In genomic region chr7:87367834-87368233, GRCm38 (mm10) we compare ENCODE assay signal across 35 mouse cellular contexts.
"Had no signal": no experiment of that assay in that cellular context is flagged by ENCODE, and none has a peak within 500 bp of the region (broad histone marks: within the 10 kb centered on the region; RNA-seq: fewer than 3 reads in every experiment).

No protein-coding gene starts in this region.

- H3K27me3 ChIP-seq: heart, embryonic 12.5 days; heart, embryonic 13.5 days; heart, embryonic 15.5 days; hindbrain, embryonic 12.5 days; hindbrain, embryonic 13.5 days; hindbrain, embryonic 15.5 days; intestine, embryonic 15.5 days; kidney, embryonic 15.5 days had no signal

- H3K4me3 ChIP-seq: heart, embryonic 10.5 days; heart, embryonic 12.5 days; heart, embryonic 13.5 days; heart, embryonic 15.5 days; hindbrain, embryonic 10.5 days; hindbrain, embryonic 12.5 days; hindbrain, embryonic 13.5 days; hindbrain, embryonic 15.5 days; intestine, embryonic 15.5 days; kidney, embryonic 15.5 days; layer of hippocampus, adult 2 months had no signal

- DNase-seq: heart, postnatal 10 days; heart, postnatal 14 days; heart, postnatal 36 days; heart, postnatal 4 days; kidney, adult 11 months; kidney, adult 18-20 months; kidney, adult 2 months; kidney, adult 8-10 months; kidney, adult 9 months; kidney, postnatal 10 days; kidney, postnatal 14 days; kidney, postnatal 25 days; kidney, postnatal 36 days; kidney, postnatal 4 days; layer of hippocampus, adult 9-11 months; layer of hippocampus, postnatal 36 days had no signal

- H3K36me3 ChIP-seq: heart, embryonic 10.5 days; heart, embryonic 12.5 days; heart, embryonic 13.5 days; heart, embryonic 15.5 days; hindbrain, embryonic 10.5 days; hindbrain, embryonic 12.5 days; hindbrain, embryonic 13.5 days; hindbrain, embryonic 15.5 days; intestine, embryonic 15.5 days; kidney, embryonic 15.5 days had no signal

- H3K9ac ChIP-seq: heart, embryonic 12.5 days; heart, embryonic 13.5 days; heart, embryonic 15.5 days; hindbrain, embryonic 12.5 days; hindbrain, embryonic 13.5 days; hindbrain, embryonic 14.5 days; hindbrain, embryonic 15.5 days; intestine, embryonic 15.5 days; kidney, embryonic 15.5 days had no signal

- ATAC-seq: hindbrain, embryonic 16.5 days; hindbrain, postnatal 0 days; inflammation-experienced regulatory T-cells, adult 6 months; intestine, embryonic 15.5 days; intestine, embryonic 16.5 days; intestine, postnatal 0 days had no signal

- H3K4me2 ChIP-seq: heart, embryonic 11.5 days; heart, embryonic 12.5 days; heart, embryonic 13.5 days; heart, embryonic 15.5 days; hindbrain, embryonic 12.5 days; hindbrain, embryonic 13.5 days; hindbrain, embryonic 14.5 days; hindbrain, embryonic 15.5 days; intestine, embryonic 15.5 days; kidney, embryonic 15.5 days had no signal

- H3K9me3 ChIP-seq: heart, embryonic 10.5 days; heart, embryonic 12.5 days; heart, embryonic 13.5 days; heart, embryonic 15.5 days; hindbrain, embryonic 10.5 days; hindbrain, embryonic 12.5 days; hindbrain, embryonic 13.5 days; hindbrain, embryonic 15.5 days; intestine, embryonic 15.5 days; kidney, embryonic 15.5 days had no signal

- H3K27ac ChIP-seq: heart, embryonic 10.5 days; heart, embryonic 13.5 days; heart, embryonic 15.5 days; hindbrain, embryonic 10.5 days; hindbrain, embryonic 12.5 days; hindbrain, embryonic 13.5 days; hindbrain, embryonic 14.5 days; hindbrain, embryonic 15.5 days; hindbrain, postnatal 0 days; intestine, embryonic 15.5 days; kidney, embryonic 15.5 days; kidney, postnatal 0 days; layer of hippocampus, adult 2 months had no signal

- H3K4me1 ChIP-seq: heart, embryonic 10.5 days; heart, embryonic 12.5 days; heart, embryonic 13.5 days; heart, embryonic 15.5 days; hindbrain, embryonic 10.5 days; hindbrain, embryonic 12.5 days; hindbrain, embryonic 13.5 days; hindbrain, embryonic 15.5 days; intestine, embryonic 15.5 days; kidney, embryonic 15.5 days had no signal
